Mouse (Mus musculus): Measurements from ENCODE around the gene Slc38a9. TPM values are rescaled to one million over a fixed set of nuclear protein-coding genes. Genes with fewer than 3 reads are reported as not detected.

Slc38a9 gene
- polyA plus RNA-seq, 1 experiment from 2014 or later, result 26.1 TPM

GRCm38 (mm10) chr13:112751454-112752308, 91.1 kb downstream of the Slc38a9 start:
- Histone ChIP-seq H3K9me3 (no peaks in the 10 kb centered on the region), H3K4me3 (no peak overlapping the region), H3K36me3 (no peaks in the 10 kb centered on the region), H3K4me2 (peak overlapping the region; percentile 19), H3K27ac (replicated peaks) (0 out of 2 replicates have a peak overlapping the region, but pooled peaks have one; percentile 4), H3K9ac (no peak overlapping the region), H3K4me1 (replicated peaks) (peaks cover 18% of the 10 kb centered on the region), H3K27me3 (no peaks in the 10 kb centered on the region)
- WGBS, result 39% methylated on average over 18 of the region's 18 CpGs
- ATAC-seq (ENCODE audit: low read depth), result peak; percentile 52; the same call in 1 of the 2 replicates

GRCm38 (mm10) chr13:112752309-112752975, 91.9 kb downstream of the Slc38a9 start:
- no peak for ATAC-seq (ENCODE audit: low read depth)
- Histone ChIP-seq H3K9ac (no peak overlapping the region), H3K4me1 (replicated peaks) (peaks cover 18% of the 10 kb centered on the region), H3K27ac (replicated peaks) (0 out of 2 replicates have a peak overlapping the region, but pooled peaks have one; percentile 3), H3K9me3 (no peaks in the 10 kb centered on the region), H3K27me3 (no peaks in the 10 kb centered on the region), H3K4me2 (no peak overlapping the region), H3K4me3 (no peak overlapping the region), H3K36me3 (no peaks in the 10 kb centered on the region)
- WGBS, result 78% methylated on average over 11 of the region's 11 CpGs

GRCm38 (mm10) chr13:112753522-112753921, 93.0 kb downstream of the Slc38a9 start:
- peaks cover 18% of the 10 kb centered on the region for H3K4me1 ChIP-seq (replicated peaks)
- no peaks in the 10 kb centered on the region for H3K36me3 ChIP-seq
- no peak overlapping the region for H3K27ac ChIP-seq (replicated peaks)
- no peak overlapping the region for H3K9ac ChIP-seq
- 84% methylated on average over 9 of the region's 9 CpGs for WGBS
- ATAC-seq (ENCODE audit: low read depth), result no peak
- no peaks in the 10 kb centered on the region for H3K27me3 ChIP-seq
- no peaks in the 10 kb centered on the region for H3K9me3 ChIP-seq
- no peak overlapping the region for H3K4me2 ChIP-seq
- no peak overlapping the region for H3K4me3 ChIP-seq

GRCm38 (mm10) chr13:112754871-112755270, 94.3 kb downstream of the Slc38a9 start:
- no peaks in the 10 kb centered on the region for H3K36me3 ChIP-seq
- H3K4me1 ChIP-seq (replicated peaks), result peaks cover 18% of the 10 kb centered on the region
- no peaks in the 10 kb centered on the region for H3K9me3 ChIP-seq
- no peaks in the 10 kb centered on the region for H3K27me3 ChIP-seq
- H3K27ac ChIP-seq (replicated peaks), result no peak overlapping the region
- WGBS, result 46% methylated on average over 4 of the region's 4 CpGs
- H3K4me3 ChIP-seq, result no peak overlapping the region
- H3K9ac ChIP-seq, result no peak overlapping the region
- no peak for ATAC-seq (ENCODE audit: low read depth)
- no peak overlapping the region for H3K4me2 ChIP-seq

- WGBS, result 59% methylated on average over 11 of the region's 11 CpGs
- Histone ChIP-seq H3K4me2 (no peak overlapping the region), H3K27ac (replicated peaks) (no peak overlapping the region), H3K4me1 (replicated peaks) (peaks cover 18% of the 10 kb centered on the region), H3K36me3 (no peaks in the 10 kb centered on the region), H3K4me3 (no peak overlapping the region), H3K9ac (no peak overlapping the region), H3K27me3 (no peaks in the 10 kb centered on the region), H3K9me3 (no peaks in the 10 kb centered on the region)
- peak; percentile 62; the same call in 1 of the 2 replicates for ATAC-seq (ENCODE audit: low read depth)
These were observed 95.0 kb downstream of the Slc38a9 start for GRCm38 (mm10) chr13:112755507-112756010.

DNA sequence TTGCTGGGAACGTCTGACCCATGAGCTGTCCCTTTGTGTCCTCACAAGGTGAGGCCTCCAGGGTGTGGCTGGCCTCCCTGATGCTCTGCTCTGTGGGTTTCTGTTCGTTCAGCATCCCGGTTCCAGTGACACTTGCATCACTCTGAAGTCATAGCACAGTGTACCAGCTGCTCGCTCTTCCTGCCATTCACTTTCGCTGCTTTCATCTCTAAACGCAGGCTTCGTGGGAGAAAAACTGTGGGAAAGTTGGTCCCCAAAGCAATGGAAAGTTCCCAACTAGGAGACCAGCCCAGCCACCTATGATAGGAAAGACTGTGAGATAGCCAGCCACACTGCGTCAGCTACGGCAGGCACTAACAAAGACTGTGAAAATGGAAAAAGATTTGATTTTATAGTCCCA, 96.8 kb downstream of the Slc38a9 start:
- Histone ChIP-seq H3K9me3 (no peaks in the 10 kb centered on the region), H3K9ac (no peak overlapping the region), H3K4me3 (no peak overlapping the region), H3K4me2 (no peak overlapping the region), H3K36me3 (no peaks in the 10 kb centered on the region), H3K27me3 (no peaks in the 10 kb centered on the region), H3K4me1 (replicated peaks) (peaks cover 7% of the 10 kb centered on the region), H3K27ac (replicated peaks) (no peak overlapping the region)
- no peak for ATAC-seq (ENCODE audit: low read depth)
- 86% methylated on average over 9 of the region's 9 CpGs for WGBS

DNA sequence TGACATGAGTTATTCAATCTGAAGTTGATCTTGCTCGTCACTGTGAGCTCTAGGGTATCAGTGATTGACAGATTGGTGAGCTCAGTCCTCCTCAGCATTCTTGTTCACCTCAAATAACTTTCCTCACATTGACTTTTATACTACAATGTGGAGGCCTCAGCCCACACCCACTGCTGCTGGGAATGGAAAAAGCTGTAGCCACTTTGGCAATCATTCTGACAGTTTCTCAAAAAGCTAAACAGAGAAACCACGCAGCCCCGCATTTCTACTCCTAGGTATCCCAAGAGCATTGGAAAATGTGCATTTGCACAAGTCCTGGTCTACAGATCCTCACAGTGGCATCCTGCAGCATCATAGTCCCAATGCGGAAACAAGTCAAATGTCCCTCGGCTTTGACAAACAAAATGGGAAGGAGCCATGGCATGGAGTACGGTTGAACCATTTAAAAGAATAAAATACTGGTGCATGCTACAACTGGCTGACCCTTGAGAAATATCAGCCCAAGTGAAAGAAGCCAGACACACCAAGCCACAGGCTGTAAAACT, 98.1 kb downstream of the Slc38a9 start:
- WGBS, result 88% methylated on average over 6 of the region's 6 CpGs

DNA sequence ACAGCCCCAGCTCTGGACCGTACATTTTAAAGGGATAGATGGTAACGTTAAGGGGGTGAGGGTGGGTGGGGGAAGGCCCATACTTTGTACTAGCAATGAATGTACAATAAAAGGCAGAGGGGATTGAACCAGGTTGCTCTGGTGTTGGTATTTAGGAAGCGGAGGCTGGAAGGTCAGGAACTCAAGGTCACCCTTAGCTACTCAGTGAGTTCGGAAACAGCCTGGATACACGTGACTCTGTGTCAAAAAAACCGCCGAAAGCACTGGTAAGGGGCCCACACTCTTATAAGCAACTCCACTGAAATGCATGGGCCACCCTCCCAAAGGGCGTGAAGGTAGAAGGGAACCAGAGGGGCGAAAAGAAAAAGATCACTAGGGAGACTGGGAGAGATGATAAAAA, 98.8 kb downstream of the Slc38a9 start:
- WGBS, result 83% methylated on average over 9 of the region's 9 CpGs
- no peak overlapping the region for H3K4me3 ChIP-seq
- H3K9me3 ChIP-seq, result no peaks in the 10 kb centered on the region
- peaks cover 7% of the 10 kb centered on the region for H3K4me1 ChIP-seq (replicated peaks)
- H3K9ac ChIP-seq, result no peak overlapping the region
- H3K4me2 ChIP-seq, result no peak overlapping the region
- H3K27me3 ChIP-seq, result no peaks in the 10 kb centered on the region
- H3K27ac ChIP-seq (replicated peaks), result no peak overlapping the region
- no peak for ATAC-seq (ENCODE audit: low read depth)
- H3K36me3 ChIP-seq, result no peaks in the 10 kb centered on the region

More for the DNA sequence above, 98.1 kb downstream of the Slc38a9 start:
- no peak overlapping the region for H3K27ac ChIP-seq (replicated peaks)
- no peak overlapping the region for H3K4me2 ChIP-seq
- no peaks in the 10 kb centered on the region for H3K27me3 ChIP-seq
- H3K4me3 ChIP-seq, result no peak overlapping the region
- no peaks in the 10 kb centered on the region for H3K36me3 ChIP-seq
- no peaks in the 10 kb centered on the region for H3K9me3 ChIP-seq
- H3K9ac ChIP-seq, result no peak overlapping the region
- H3K4me1 ChIP-seq (replicated peaks), result peaks cover 7% of the 10 kb centered on the region
- no peak for ATAC-seq (ENCODE audit: low read depth)

- no peaks in the 10 kb centered on the region for H3K9me3 ChIP-seq
- H3K27ac ChIP-seq (replicated peaks), result no peak overlapping the region
- H3K27me3 ChIP-seq, result no peaks in the 10 kb centered on the region
- no peak overlapping the region for H3K4me2 ChIP-seq
- peaks cover 7% of the 10 kb centered on the region for H3K4me1 ChIP-seq (replicated peaks)
- no peak overlapping the region for H3K4me3 ChIP-seq
- WGBS, result 84% methylated on average over 15 of the region's 15 CpGs
- no peak for ATAC-seq (ENCODE audit: low read depth)
- H3K9ac ChIP-seq, result no peak overlapping the region
- H3K36me3 ChIP-seq, result no peaks in the 10 kb centered on the region
These were observed 99.4 kb downstream of the Slc38a9 start for GRCm38 (mm10) chr13:112759777-112760537.

DNA sequence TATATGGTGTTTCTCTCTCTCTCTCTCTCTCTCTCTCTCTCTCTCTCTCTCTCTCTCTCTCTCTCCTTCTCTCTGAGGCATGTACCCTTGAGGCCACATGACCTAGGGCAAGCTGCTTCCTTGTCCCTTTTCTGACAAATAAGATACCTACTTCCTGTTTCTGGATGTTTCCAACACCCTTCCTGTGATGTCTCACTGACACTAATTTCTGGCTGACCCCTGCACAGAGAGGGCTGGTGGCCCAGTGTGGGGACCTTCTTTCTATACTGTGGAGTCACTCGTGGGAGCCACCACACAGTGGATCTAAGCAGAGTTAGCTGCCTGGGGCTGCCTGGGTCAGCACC, 100.0 kb downstream of the Slc38a9 start:
- peaks cover 5% of the 10 kb centered on the region for H3K4me1 ChIP-seq (replicated peaks)
- H3K4me3 ChIP-seq, result no peak overlapping the region
- no peaks in the 10 kb centered on the region for H3K27me3 ChIP-seq
- H3K9me3 ChIP-seq, result 0 out of 2 replicates have a peak, but pooled peaks cover under 1% of the 10 kb centered on the region
- no peaks in the 10 kb centered on the region for H3K36me3 ChIP-seq
- no peak for ATAC-seq (ENCODE audit: low read depth)
- H3K4me2 ChIP-seq, result no peak overlapping the region
- 52% methylated on average over 1 of the region's 1 CpGs for WGBS
- H3K9ac ChIP-seq, result no peak overlapping the region
- H3K27ac ChIP-seq (replicated peaks), result no peak overlapping the region

- ATAC-seq (ENCODE audit: low read depth), result no peak
- no peaks in the 10 kb centered on the region for H3K36me3 ChIP-seq
- H3K4me1 ChIP-seq (replicated peaks), result no peaks in the 10 kb centered on the region
- no peak overlapping the region for H3K4me2 ChIP-seq
- H3K27ac ChIP-seq (replicated peaks), result no peak overlapping the region
- WGBS, result 74% methylated on average over 1 of the region's 1 CpGs
- H3K9me3 ChIP-seq, result peaks cover 14% of the 10 kb centered on the region
- no peak overlapping the region for H3K4me3 ChIP-seq
- H3K27me3 ChIP-seq, result no peaks in the 10 kb centered on the region
- H3K9ac ChIP-seq, result no peak overlapping the region
These were observed 101.2 kb downstream of the Slc38a9 start for GRCm38 (mm10) chr13:112761787-112762186.

All from neural tube, embryonic 13.5 days (tissue).